Mouse (Mus musculus) midbrain, embryonic 10.5 days (tissue): ENCODE results near the gene Spaca4. TPM values are rescaled to one million over a fixed set of nuclear protein-coding genes. Genes with fewer than 3 reads are reported as not detected.

Experiments used
- DNase-seq: peaks from one replicate; pipeline ENCODE4 v3.0.0-alpha.2; 2017; ENCODE audit warnings: low spot score
- H3K27ac ChIP-seq: fragments of 300-500 bp; sonication (generic); replicated peaks from 2 replicates; pipeline ENCODE4 v1.5.1; 2016; ENCODE audit warnings: mild to moderate bottlenecking
- H3K27me3 ChIP-seq: fragments of 300-500 bp; sonication (generic); 2 replicates; pipeline ENCODE4 v1.6.1; 2016; ENCODE audit warnings: low read depth, mild to moderate bottlenecking; ENCODE audit not compliant: poor library complexity, severe bottlenecking
- H3K36me3 ChIP-seq: fragments of 300-500 bp; sonication (generic); 2 replicates; pipeline ENCODE4 v1.6.1; 2016; ENCODE audit warnings: mild to moderate bottlenecking, moderate library complexity
- H3K4me1 ChIP-seq: fragments of 300-500 bp; sonication (generic); 2 replicates; pipeline ENCODE4 v1.6.1; 2016
- H3K4me3 ChIP-seq: fragments of 300-500 bp; sonication (generic); 2 replicates; pipeline ENCODE4 v1.5.1; 2016; ENCODE audit warnings: mild to moderate bottlenecking, moderate library complexity
- H3K9me3 ChIP-seq: fragments of 300-500 bp; sonication (generic); replicated peaks from 2 replicates; pipeline ENCODE4 v1.6.1; 2016; ENCODE audit warnings: mild to moderate bottlenecking
- WGBS: fragments of 180-500 bp; shearing (Covaris S2); methylation state at CpG from one replicate; pipeline ENCODE4 v1.1.7; 2016; 5-methylcytosine and 5-hydroxymethylcytosine counted together
- polyA plus RNA-seq: library from polyadenylated mRNA; unstranded; fragments of >200 nt; fragmentation: Nextera tagmentation; extraction: Ambion mirVana; gene quantifications from 2 replicates; pipeline ENCODE4 v1.2.1, GENCODE M21; 2016

The Spaca4 gene
- polyA plus RNA-seq, 1 experiment from 2014 or later = not detected

- H3K36me3 ChIP-seq = no peaks in the 10 kb centered on the region
- peak overlapping the region; percentile 57 for H3K4me3 ChIP-seq
- DNase-seq = peak; percentile 69
- peaks cover 51% of the 10 kb centered on the region for H3K4me1 ChIP-seq
- H3K9me3 ChIP-seq = no peaks in the 10 kb centered on the region
- peaks cover 34% of the 10 kb centered on the region for H3K27me3 ChIP-seq
- WGBS = 1% methylated on average over 20 of the region's 20 CpGs
- H3K27ac ChIP-seq = peak overlapping the region; percentile 77
Observed at GRCm38 (mm10) chr7:45700301-45701015, 25.2 kb downstream of the Spaca4 start.

DNA sequence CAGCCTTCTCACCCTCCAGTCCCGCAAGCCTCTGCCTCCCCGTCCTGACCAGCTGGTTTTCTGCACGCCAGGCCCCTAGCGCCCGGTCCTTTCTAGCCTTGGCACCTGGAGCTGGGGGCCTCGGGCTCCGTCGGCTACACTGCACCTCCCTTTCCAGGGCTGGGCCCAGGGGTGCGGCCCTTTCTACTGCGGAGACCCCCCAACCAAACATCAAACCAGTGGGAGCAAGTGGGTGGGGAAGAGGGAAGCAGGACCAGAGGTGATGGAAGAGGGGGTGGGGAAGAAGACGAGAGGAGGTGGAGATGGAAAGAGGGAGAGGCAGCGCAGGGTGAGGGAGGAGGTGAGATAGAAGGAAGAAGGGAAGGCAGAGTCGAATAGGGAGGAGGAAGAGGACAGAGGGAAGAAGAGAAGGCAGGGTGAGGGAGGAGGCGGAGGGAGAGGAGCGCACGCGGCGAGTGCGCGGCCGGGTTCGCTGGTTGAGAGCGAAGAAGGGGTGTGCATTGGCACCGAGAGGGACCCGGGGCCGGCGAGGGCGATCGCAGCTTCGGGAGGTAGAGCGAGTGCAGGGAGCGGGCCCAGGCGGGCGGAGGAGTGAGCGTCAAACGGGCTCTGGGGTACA, 26.0 kb downstream of the Spaca4 start, which contains the start of gene Car11:
TSS of gene Car11 (plus strand) at position 321 of the 619 bp plus-strand sequence.
- H3K27ac ChIP-seq = peak within 1 kb of the TSS; percentile 77
- 2% methylated on average over 36 of the region's 36 CpGs for WGBS
- peak; percentile 41 for DNase-seq
- H3K4me3 ChIP-seq = peak within 1 kb of the TSS; percentile 57
- no peaks in the 10 kb centered on the region for H3K9me3 ChIP-seq
- H3K36me3 ChIP-seq = no peaks in the 10 kb centered on the region
- H3K4me1 ChIP-seq = peaks cover 55% of the 10 kb centered on the region
- peaks cover 34% of the 10 kb centered on the region for H3K27me3 ChIP-seq

DNA sequence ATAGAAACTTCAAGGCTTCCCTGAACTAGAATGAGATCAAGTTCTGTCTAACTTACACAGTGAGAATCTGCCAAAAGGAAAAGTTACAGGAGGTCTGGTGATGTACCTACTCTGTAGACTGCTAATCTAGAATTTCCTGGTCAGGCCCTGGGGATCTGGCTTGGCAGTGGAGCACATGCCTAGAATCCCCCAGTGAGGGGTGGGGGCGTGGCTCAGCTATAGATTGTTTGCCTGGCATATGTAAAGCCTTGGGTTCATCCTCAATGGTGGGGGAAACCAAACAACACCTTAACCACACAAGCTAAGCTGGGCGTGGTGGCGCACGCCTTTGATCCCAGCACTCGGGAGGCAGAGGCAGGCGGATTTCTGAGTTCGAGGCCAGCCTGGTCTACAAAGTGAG, 27.7 kb downstream of the Spaca4 start:
- H3K27ac ChIP-seq = no peak overlapping the region
- peaks cover 34% of the 10 kb centered on the region for H3K27me3 ChIP-seq
- WGBS = 84% methylated on average over 6 of the region's 7 CpGs
- no peaks in the 10 kb centered on the region for H3K36me3 ChIP-seq
- no peak for DNase-seq
- H3K4me3 ChIP-seq = no peak overlapping the region
- H3K9me3 ChIP-seq = no peaks in the 10 kb centered on the region
- peaks cover 47% of the 10 kb centered on the region for H3K4me1 ChIP-seq

GRCm38 (mm10) chr7:45695098-45695497, 30.5 kb downstream of the Spaca4 start:
- 29% methylated on average over 6 of the region's 6 CpGs for WGBS
- Histone ChIP-seq H3K4me1 (peaks cover 33% of the 10 kb centered on the region), H3K36me3 (no peaks in the 10 kb centered on the region), H3K27me3 (peaks cover 38% of the 10 kb centered on the region), H3K9me3 (no peaks in the 10 kb centered on the region), H3K27ac (no peak overlapping the region; the same call in 1 of the 2 replicates), H3K4me3 (no peak overlapping the region)
- DNase-seq = peak; percentile 39

GRCm38 (mm10) chr7:45693921-45694591, 31.6 kb downstream of the Spaca4 start, which contains the start of gene Sec1:
Gene Sec1 (minus strand): TSS chr7:45694402.
- Histone ChIP-seq H3K27me3 (peaks cover 28% of the 10 kb centered on the region), H3K4me3 (no peak within 1 kb of the TSS), H3K36me3 (no peaks in the 10 kb centered on the region), H3K4me1 (peaks cover 29% of the 10 kb centered on the region), H3K27ac (peak within 1 kb of the TSS; percentile 33; the same call in 1 of the 2 replicates), H3K9me3 (no peaks in the 10 kb centered on the region)
- 91% methylated on average over 50 of the region's 50 CpGs for WGBS
- DNase-seq = no peak

- Histone ChIP-seq H3K4me3 (no peak overlapping the region), H3K4me1 (peaks cover 32% of the 10 kb centered on the region), H3K27ac (no peak overlapping the region), H3K27me3 (peaks cover 19% of the 10 kb centered on the region; the same call in 1 of the 2 replicates), H3K36me3 (no peaks in the 10 kb centered on the region), H3K9me3 (no peaks in the 10 kb centered on the region)
- no peak for DNase-seq
- WGBS = 85% methylated on average over 2 of the region's 2 CpGs
Observed at GRCm38 (mm10) chr7:45692364-45692763, 33.2 kb downstream of the Spaca4 start.

GRCm38 (mm10) chr7:45689800-45690199, 35.8 kb downstream of the Spaca4 start:
- no peak for DNase-seq
- peaks cover 23% of the 10 kb centered on the region; the same call in 1 of the 2 replicates for H3K27me3 ChIP-seq
- no peaks in the 10 kb centered on the region for H3K9me3 ChIP-seq
- H3K4me3 ChIP-seq = no peak overlapping the region
- H3K27ac ChIP-seq = no peak overlapping the region
- WGBS = 79% methylated on average over 11 of the region's 11 CpGs
- peaks cover 35% of the 10 kb centered on the region for H3K4me1 ChIP-seq
- no peaks in the 10 kb centered on the region for H3K36me3 ChIP-seq

- 65% methylated on average over 6 of the region's 6 CpGs for WGBS
- no peak for DNase-seq
- Histone ChIP-seq H3K4me1 (peaks cover 29% of the 10 kb centered on the region), H3K36me3 (no peaks in the 10 kb centered on the region), H3K27me3 (peaks cover 23% of the 10 kb centered on the region; the same call in 1 of the 2 replicates), H3K4me3 (0 out of 2 replicates have a peak overlapping the region, but pooled peaks have one; percentile 4), H3K27ac (peak overlapping the region; percentile 49; the same call in 1 of the 2 replicates), H3K9me3 (no peaks in the 10 kb centered on the region)
Observed at GRCm38 (mm10) chr7:45689099-45689498, 36.5 kb downstream of the Spaca4 start.

DNA sequence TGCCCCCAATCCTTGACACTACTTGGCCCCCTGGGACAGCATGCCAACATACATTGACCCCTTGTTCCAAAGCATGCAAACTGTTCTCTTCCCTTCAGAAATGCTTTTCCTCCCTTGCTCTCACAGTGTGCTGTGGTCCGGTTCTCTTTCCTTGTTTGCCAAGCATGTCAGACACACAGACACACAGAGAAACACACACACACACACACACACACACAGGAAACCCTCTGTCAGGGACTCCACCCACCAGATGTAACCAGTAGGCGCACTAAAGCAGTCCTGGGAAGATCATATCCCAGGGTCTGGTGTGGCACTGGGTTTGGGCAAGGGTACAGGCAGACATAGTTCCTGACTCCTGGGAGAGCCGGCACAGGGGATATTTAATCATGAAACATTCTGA, 38.8 kb downstream of the Spaca4 start:
- Histone ChIP-seq H3K4me1 (peaks cover 38% of the 10 kb centered on the region), H3K4me3 (no peak overlapping the region), H3K9me3 (no peaks in the 10 kb centered on the region), H3K27ac (peak overlapping the region; percentile 38; the same call in 1 of the 2 replicates), H3K27me3 (peaks cover 23% of the 10 kb centered on the region; the same call in 1 of the 2 replicates), H3K36me3 (no peaks in the 10 kb centered on the region)
- 91% methylated on average over 3 of the region's 3 CpGs for WGBS
- no peak for DNase-seq

- 61% methylated on average over 10 of the region's 10 CpGs for WGBS
- H3K27me3 ChIP-seq = peaks cover 13% of the 10 kb centered on the region; the same call in 1 of the 2 replicates
- no peak overlapping the region for H3K4me3 ChIP-seq
- H3K27ac ChIP-seq = peak overlapping the region; percentile 49; the same call in 1 of the 2 replicates
- no peaks in the 10 kb centered on the region for H3K36me3 ChIP-seq
- no peak for DNase-seq
- H3K9me3 ChIP-seq = no peaks in the 10 kb centered on the region
- H3K4me1 ChIP-seq = peaks cover 38% of the 10 kb centered on the region
Observed at GRCm38 (mm10) chr7:45685811-45686210, 39.8 kb downstream of the Spaca4 start.

GRCm38 (mm10) chr7:45683396-45684050, 42.1 kb downstream of the Spaca4 start, which contains the start of gene Ntn5:
Gene Ntn5 (plus strand): TSS chr7:45684022.
- Histone ChIP-seq H3K4me3 (no peak within 1 kb of the TSS; the same call in 1 of the 2 replicates), H3K4me1 (peaks cover 35% of the 10 kb centered on the region)

More at GRCm38 (mm10) chr7:45683396-45684050, 42.1 kb downstream of the Spaca4 start, which contains the start of gene Ntn5:
- Histone ChIP-seq H3K27ac (peak within 1 kb of the TSS; percentile 90), H3K27me3 (peaks cover 3% of the 10 kb centered on the region; the same call in 1 of the 2 replicates), H3K36me3 (no peaks in the 10 kb centered on the region), H3K9me3 (no peaks in the 10 kb centered on the region)
- no peak for DNase-seq
- WGBS = 73% methylated on average over 7 of the region's 7 CpGs
